Mouse (Mus musculus) stomach, postnatal 0 days (tissue): ENCODE results near the gene B4gat1.
"Not testable (repeated sequence)": the region's sequence is repeated elsewhere in the genome, so short reads cannot be mapped to it uniquely, and the experiment has no call there.

Experiments
- CTCF ChIP-seq: IDR thresholded peaks from 2 replicates; pipeline ENCODE4 v1.5.1; 2016; ENCODE audit warnings: antibody characterized with exemption, low read depth, mild to moderate bottlenecking, moderate library complexity
- EP300 ChIP-seq: optimal IDR thresholded peaks from 2 replicates; pipeline ENCODE3; 2016; ENCODE audit warnings: antibody characterized with exemption

- peak; percentile 52 for TF ChIP-seq CTCF
- not testable (repeated sequence) for TF ChIP-seq EP300
Observed at GRCm38 (mm10) chr19:5086533-5086932, 47.9 kb downstream of the B4gat1 start.
